Mouse (Mus musculus) WW6 (cell line): ENCODE measurements at regions not wholly inside any gene's neighbourhood (a gene's known extent, or its start where the extent isn't known, plus 50 kb on each side); places are given as distances from the start of the nearest gene placed in this dataset.

Experiments used
- DNase-seq: peaks from one replicate; pipeline ENCODE4 v3.0.0-alpha.2; 2013; ENCODE audit warnings: low read depth, low spot score

GRCm38 (mm10) chr14:24939476-24940200, 452.7 kb downstream of the Rps24 start:
- DNase-seq, result no peak

- peak; percentile 43 for DNase-seq
Measured at GRCm38 (mm10) chr14:24945716-24946115, 458.8 kb downstream of the Rps24 start.

- DNase-seq, result no peak
Measured at GRCm38 (mm10) chr14:24947084-24947483, 460.2 kb downstream of the Rps24 start.

- no peak for DNase-seq
Measured at GRCm38 (mm10) chr14:24955891-24956410, 469.0 kb downstream of the Rps24 start.

- no peak for DNase-seq
Measured at GRCm38 (mm10) chr14:24956528-24957210, 469.7 kb downstream of the Rps24 start.

GRCm38 (mm10) chr14:24957392-24957791, 470.5 kb downstream of the Rps24 start:
- no peak for DNase-seq

- no peak for DNase-seq
Measured at GRCm38 (mm10) chr14:24958821-24959220, 471.9 kb downstream of the Rps24 start.

- no peak for DNase-seq
Measured at GRCm38 (mm10) chr14:24959401-24959800, 472.5 kb downstream of the Rps24 start.

GRCm38 (mm10) chr14:24960082-24960482, 473.2 kb downstream of the Rps24 start:
- no peak for DNase-seq

- DNase-seq, result no peak
Measured at GRCm38 (mm10) chr14:24960875-24961274, 473.9 kb downstream of the Rps24 start.

- no peak for DNase-seq
Measured at GRCm38 (mm10) chr14:24961721-24962120, 474.8 kb downstream of the Rps24 start.

- no peak for DNase-seq
Measured at GRCm38 (mm10) chr14:24969584-24969983, 482.7 kb downstream of the Rps24 start.

- no peak for DNase-seq
Measured at GRCm38 (mm10) chr14:24972357-24972756, 485.4 kb downstream of the Rps24 start.

- DNase-seq, result no peak
Measured at GRCm38 (mm10) chr14:24973039-24973438, 485.9 kb upstream of the Zmiz1 start.

- no peak for DNase-seq
Measured at GRCm38 (mm10) chr14:24973591-24973990, 485.4 kb upstream of the Zmiz1 start.

GRCm38 (mm10) chr14:24982489-24982888, 476.5 kb upstream of the Zmiz1 start:
- DNase-seq, result no peak

- peak; percentile 24 for DNase-seq
Measured at GRCm38 (mm10) chr14:24983279-24983678, 475.7 kb upstream of the Zmiz1 start.

GRCm38 (mm10) chr14:24985806-24986359, 473.1 kb upstream of the Zmiz1 start:
- DNase-seq, result no peak

- DNase-seq, result no peak
Measured at GRCm38 (mm10) chr14:24986404-24986803, 472.6 kb upstream of the Zmiz1 start.

GRCm38 (mm10) chr14:24993751-24994658, 465.0 kb upstream of the Zmiz1 start:
- DNase-seq, result no peak

GRCm38 (mm10) chr14:24995226-24995625, 463.8 kb upstream of the Zmiz1 start:
- DNase-seq, result no peak
